Mouse (Mus musculus) large intestine, adult 2 months (tissue): ENCODE measurements around the gene Tex22. TPM values are rescaled to one million over a fixed set of nuclear protein-coding genes. Genes with fewer than 3 reads are reported as not detected.

ENCODE experiments used
- DNase-seq: peaks from one replicate; pipeline ENCODE4 v3.0.0-alpha.2; 2012; ENCODE audit warnings: low read depth, low spot score
- WGBS: fragments of 180-500 bp; shearing (Covaris S2); methylation state at CpG from one replicate; pipeline ENCODE4 v1.1.7; 2018; 5-methylcytosine and 5-hydroxymethylcytosine counted together
- polyA plus RNA-seq: library from polyadenylated mRNA; depleted of rRNA; stranded (reverse); fragments of >200 nt; gene quantifications from 2 replicates; pipeline ENCODE4 v1.2.3, GENCODE M21; 2012

The Tex22 gene
- polyA plus RNA-seq, 1 experiment: 0.14 TPM

GRCm38 (mm10) chr12:113099470-113100237 lies 25.4 kb downstream of the Tex22 start:
- 52% methylated on average over 6 of the region's 6 CpGs for WGBS
- DNase-seq: no peak

- DNase-seq: no peak
- 51% methylated on average over 5 of the region's 5 CpGs for WGBS
Measured at GRCm38 (mm10) chr12:113100448-113101076, 26.3 kb downstream of the Tex22 start.

- DNase-seq: no peak
- 72% methylated on average over 9 of the region's 9 CpGs for whole genome bisulfite sequencing
Measured at GRCm38 (mm10) chr12:113101251-113101960, 27.1 kb downstream of the Tex22 start.

DNA sequence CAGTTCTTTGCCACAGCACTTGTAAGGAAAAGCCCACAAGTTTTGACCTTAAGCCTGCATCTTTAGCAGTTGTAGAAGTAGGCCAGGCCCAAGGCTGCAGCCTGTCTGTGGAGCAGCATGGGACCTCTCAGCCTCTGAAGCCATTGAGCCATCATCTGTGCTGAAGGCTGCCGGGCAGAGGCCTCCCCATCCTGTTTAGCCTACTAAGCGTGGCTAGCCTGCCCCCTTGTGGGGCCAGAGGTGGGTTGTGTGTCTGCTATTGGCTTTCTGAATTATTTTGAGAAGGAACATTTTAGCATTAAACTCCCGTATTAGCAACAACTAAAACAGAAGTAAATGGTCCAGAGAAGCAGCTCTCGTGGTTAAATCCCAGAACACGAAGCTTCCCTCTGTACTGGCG lies 28.2 kb downstream of the Tex22 start:
- WGBS: 61% methylated on average over 6 of the region's 6 CpGs
- DNase-seq: no peak

DNA sequence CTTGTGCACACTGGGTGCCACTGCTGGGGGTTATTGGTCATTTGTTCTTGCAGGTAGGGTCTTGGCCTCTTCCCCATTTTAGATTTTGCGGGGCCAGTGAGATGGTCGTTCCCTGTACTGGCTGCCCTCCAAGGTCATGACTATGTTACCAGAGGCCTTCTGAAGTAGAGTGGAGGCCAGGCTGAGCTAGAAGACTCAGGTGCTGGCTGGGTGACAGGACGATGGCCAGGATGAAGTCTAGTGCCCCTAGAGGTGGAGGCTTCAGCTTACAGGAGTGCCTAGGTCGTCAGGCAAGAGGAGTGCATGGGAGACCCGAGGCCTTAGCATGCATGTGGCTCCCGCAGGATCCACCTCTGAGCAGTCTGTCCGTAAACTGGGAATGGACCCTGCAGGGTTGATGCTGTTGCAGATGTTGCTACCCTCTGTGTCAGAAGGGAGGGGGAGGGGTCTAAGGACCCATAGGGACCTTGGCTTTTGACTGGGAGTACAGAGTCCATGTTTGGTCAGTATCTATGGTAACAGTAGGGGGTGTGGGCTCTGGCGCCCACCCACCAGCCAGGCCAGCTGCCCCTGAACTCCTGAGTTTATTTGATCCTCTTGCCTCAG lies 29.6 kb downstream of the Tex22 start:
- 59% methylated on average over 8 of the region's 8 CpGs for WGBS
- DNase-seq: no peak

DNA sequence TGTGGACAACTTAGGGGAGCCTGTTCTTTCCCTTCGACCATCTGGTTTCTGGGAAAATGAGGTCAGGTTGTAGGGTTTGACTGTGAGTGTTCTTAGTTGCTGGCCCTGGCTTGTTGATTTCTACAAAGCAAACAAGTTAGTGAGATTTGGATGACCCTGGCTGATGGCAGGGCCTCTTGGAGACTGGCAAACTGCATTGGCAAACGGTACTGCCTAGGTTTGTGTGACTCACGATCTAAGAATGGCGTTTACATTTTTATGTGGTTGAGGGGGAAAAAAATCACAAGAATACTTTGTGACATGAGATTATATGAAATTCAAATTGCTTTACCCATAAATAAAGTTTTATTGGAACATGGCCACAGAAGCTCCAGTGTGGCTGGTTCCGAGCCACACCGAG lies 32.1 kb downstream of the Tex22 start:
- WGBS: 49% methylated on average over 6 of the region's 6 CpGs
- DNase-seq: no peak

DNA sequence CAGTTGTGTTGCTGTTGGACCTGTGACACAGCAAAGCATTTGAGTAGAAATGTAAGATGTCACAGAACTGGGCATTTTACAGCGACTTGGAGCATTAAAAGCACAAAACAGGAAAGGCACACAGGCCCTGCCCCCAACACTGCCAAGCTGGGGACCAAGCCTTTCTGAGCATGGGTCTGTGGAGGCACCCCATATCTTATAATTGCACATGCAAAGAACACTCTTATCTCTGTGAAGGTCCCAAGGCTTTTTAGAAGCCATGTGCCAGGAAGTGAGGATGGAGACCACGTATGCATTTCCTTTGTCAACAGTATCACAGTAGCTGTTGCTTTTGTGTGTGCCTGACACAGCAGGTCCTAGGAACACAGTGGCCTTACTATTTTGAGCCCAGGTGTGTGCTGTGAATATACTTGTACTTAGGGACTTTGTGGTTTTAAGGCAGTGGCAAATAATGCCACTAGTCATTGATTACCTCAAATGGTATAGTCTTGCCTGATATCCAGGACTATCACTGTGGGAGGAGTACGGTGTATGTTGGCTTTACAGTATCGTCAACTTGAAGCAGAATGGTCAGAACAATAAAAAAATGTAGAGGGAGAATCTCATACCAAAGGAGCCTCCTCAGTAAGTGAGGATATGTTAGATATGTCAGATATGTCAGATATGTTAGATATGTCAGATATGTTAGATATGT lies 33.3 kb downstream of the Tex22 start:
- DNase-seq: no peak
- 63% methylated on average over 4 of the region's 4 CpGs for WGBS

DNA sequence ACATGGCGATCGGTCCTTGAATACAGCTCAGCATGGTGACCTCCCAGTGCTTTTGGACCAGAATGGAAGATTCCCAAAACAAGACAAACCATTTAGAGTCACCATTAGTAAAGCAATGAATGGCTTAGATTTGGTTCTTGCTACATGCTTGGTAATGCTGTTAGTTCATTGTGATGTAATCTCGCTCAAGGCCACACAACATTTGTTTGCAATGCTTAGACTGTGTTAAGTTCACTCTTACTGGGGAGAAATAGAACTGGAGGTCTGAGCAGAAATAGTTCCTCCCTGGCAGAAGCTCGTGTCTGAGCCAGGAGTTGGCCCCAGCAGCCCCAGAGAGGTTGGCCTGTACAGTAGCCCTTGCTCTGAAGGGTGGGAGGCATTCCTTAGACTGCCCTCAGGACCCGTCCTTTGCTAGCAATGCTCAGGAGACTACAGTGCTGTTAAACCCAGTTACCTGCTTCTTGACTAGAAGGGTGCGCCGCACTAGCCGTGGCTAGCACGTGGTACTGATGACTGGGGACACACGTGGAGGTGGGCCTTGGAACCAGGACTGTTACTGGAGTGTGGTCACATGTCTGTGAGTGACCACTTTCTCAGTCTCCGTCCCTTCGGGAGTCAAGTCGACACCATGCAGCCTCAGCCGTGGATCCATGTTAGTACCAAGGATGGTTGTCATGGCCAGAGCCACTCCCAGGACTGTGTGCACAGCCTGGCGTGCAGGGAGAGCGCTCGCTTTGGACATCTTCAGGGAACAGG lies 34.4 kb downstream of the Tex22 start:
- DNase-seq: no peak
- WGBS: 83% methylated on average over 17 of the region's 17 CpGs

GRCm38 (mm10) chr12:113109801-113110200 lies 35.5 kb downstream of the Tex22 start:
- 82% methylated on average over 10 of the region's 10 CpGs for WGBS
- DNase-seq: no peak

DNA sequence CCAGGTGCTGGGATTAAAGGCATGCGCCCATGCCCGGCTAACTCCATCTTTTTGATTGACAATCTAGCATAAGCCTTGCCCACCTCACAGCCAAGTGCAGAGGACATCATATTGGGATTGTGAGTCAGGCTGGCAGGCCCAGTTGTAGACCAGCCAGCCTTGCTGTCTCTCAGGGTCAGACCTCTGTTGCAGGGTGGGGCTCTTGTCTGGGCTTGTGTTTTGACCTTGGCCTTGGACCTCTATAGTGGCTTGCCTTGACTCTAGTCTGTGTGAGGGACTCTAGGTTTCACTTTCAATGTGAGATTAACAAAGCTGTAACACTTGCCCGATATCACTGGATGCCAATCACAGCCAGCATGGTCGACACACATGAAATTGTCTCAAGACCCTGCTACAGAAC lies 39.8 kb downstream of the Tex22 start:
- no peak for DNase-seq
- WGBS: 86% methylated on average over 4 of the region's 4 CpGs

DNA sequence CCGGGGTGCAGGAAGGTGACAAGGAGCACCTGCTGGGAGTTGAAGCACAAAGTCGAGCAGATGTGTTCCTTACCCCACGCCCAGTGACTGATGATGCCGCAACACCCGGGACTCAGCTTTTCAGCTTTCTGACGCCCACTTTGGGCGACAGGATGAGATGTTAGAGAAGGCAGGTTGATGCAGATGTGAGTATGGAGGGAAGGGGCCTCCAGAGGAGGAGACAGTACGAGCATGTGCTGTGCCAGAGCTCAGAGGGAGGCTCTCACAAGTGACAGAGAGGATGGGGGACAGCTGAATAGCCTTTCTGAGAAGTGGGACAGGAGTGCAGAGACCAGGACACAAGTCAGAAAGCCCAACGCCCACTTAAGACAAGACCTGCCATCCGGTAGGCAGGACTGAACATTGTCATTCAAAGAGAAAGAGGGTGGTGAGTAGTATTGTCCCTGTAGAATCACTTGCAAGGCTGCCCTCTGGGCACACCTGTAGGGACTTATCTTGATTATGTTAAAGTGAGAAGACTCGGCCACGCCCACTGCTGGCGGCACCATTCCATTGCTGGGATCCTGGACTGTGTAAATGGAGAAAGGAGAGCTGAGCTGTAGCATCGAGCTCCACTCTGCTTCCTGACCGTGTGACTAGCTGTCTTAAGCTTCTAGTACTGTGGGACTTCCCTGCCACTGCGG lies 40.7 kb downstream of the Tex22 start:
- DNase-seq: no peak
- WGBS: 67% methylated on average over 16 of the region's 16 CpGs

DNA sequence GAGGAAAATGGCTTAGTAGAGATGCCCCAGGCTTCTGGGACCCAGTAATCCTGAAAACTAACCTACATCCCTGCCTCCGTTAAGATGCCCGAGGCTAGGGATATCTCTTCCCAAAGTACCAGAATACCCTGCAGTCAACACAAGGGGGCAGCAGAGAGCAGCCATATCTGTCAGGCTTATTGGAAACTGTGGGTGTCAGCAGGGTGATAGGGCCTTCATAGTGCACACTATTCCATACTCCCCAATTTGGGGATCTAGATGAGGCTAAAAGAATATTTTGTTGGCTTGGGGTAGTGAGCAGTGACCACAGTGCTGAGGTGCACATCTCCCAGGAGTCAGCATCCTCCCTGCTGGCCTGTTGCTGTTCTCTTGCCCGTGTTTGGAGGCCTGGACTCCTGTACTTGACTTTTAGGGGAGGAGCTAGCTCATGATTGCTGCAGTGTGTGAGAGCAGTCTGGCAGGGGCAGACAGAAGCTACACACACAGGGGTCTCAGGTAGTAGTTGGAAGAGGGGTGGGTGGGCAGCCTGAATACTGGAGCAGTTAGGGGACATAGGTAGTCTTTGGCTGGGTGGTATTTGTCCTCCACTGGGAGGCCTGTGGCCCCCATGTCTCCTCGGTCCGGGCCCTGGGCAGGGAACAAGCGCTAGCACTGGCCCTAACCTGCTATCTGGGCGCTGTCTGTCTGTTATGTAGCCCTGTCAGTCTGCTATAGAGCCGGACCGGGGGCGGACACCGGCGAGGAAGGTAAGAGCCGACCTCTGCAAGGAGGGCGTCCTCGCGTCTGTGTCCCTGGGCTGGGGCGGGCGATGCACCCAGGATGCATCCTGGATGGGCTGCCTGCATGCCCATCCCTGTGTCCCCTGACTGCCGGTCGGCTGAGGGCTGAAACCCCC lies 45.5 kb downstream of the Tex22 start:
- no peak for DNase-seq
- WGBS: 86% methylated on average over 20 of the region's 20 CpGs

GRCm38 (mm10) chr12:113124726-113125125 lies 50.4 kb downstream of the Tex22 start:
- 82% methylated on average over 6 of the region's 6 CpGs for WGBS
- DNase-seq: no peak

DNA sequence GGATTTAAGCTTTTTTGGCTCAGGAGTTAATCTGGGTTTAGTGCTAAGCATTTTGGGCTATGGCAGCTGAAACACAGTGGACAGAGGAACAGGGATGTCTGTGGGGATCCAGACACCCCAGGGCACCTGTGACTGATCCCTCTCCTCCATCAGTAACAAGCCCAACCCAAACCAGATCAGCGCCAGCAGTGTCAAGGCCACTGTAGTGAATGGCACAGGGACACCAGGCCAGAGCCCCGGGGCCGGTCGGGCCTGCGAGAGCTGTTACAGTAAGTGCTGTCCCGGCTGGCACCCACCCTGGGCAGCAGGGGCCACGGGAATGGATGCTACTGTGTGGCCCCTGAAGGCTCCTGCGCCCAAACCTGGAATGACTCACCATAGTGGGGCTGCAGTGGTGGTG lies 56.4 kb downstream of the Tex22 start:
- 92% methylated on average over 8 of the region's 8 CpGs for WGBS
- DNase-seq: no peak

DNA sequence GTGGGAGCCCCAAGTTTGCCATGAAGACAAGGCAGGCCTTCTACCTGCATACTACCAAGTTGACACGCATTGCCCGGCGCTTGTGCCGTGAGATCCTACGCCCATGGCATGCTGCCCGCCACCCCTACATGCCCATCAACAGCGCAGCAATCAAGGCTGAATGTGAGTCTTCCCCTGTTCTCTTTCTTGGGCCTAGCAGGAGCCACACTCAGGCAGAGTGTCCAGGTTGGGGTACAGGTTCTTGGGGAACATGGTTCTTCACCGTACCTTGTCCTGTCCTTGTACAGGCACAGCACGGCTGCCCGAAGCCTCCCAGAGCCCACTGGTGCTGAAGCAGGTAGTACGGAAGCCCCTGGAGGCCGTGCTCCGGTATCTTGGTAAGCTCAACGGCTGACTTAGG lies 57.3 kb downstream of the Tex22 start:
- DNase-seq: no peak
- WGBS: 96% methylated on average over 14 of the region's 14 CpGs

GRCm38 (mm10) chr12:113132567-113132966 lies 58.3 kb downstream of the Tex22 start:
- no peak for DNase-seq
- 11% methylated on average over 2 of the region's 2 CpGs for WGBS

- 83% methylated on average over 9 of the region's 9 CpGs for WGBS
Measured at GRCm38 (mm10) chr12:113133260-113133659, 59.0 kb downstream of the Tex22 start.

More at GRCm38 (mm10) chr12:113133260-113133659, 59.0 kb downstream of the Tex22 start:
- DNase-seq: no peak
